Mouse (Mus musculus) C2C12 (cell line): ENCODE results near the gene Wipf2. TPM values are rescaled to one million over a fixed set of nuclear protein-coding genes. Genes with fewer than 3 reads are reported as not detected.
"Not testable (repeated sequence)": the region's sequence is repeated elsewhere in the genome, so short reads cannot be mapped to it uniquely, and the experiment has no call there.

Experiments used
- H3K27me3 ChIP-seq: one replicate; pipeline ENCODE4 v1.6.1; 2011; ENCODE audit not compliant: control insufficient read depth, insufficient read depth, insufficient read length
- H3K36me3 ChIP-seq: one replicate; pipeline ENCODE4 v1.6.1; 2011; ENCODE audit not compliant: control insufficient read depth, insufficient read depth
- H3K4me3 ChIP-seq: one replicate; pipeline ENCODE4 v1.5.1; 2011; ENCODE audit warnings: mild to moderate bottlenecking, control low read depth; ENCODE audit not compliant: poor library complexity, insufficient read depth, severe bottlenecking
- H3K79me2 ChIP-seq: one replicate; pipeline ENCODE4 v1.6.1; 2011; ENCODE audit not compliant: control insufficient read depth, insufficient read depth
- H3K79me3 ChIP-seq: one replicate; pipeline ENCODE4 v1.6.1; 2011; ENCODE audit warnings: low read depth, control low read depth
- H3ac ChIP-seq: one replicate; pipeline ENCODE3; 2011; ENCODE audit warnings: low read depth; ENCODE audit not compliant: control insufficient read depth, insufficient read length
- CEBPB ChIP-seq: IDR thresholded peaks from one replicate; pipeline ENCODE4 v1.6.1; 2011; ENCODE audit warnings: low read depth, mild to moderate bottlenecking, control low read depth, moderate library complexity
- CTCF ChIP-seq: IDR thresholded peaks from one replicate; pipeline ENCODE4 v1.5.1; 2011; ENCODE audit not compliant: control insufficient read depth, insufficient read depth, insufficient read length
- FOSL1 ChIP-seq: IDR thresholded peaks from one replicate; pipeline ENCODE4 v1.8.0; 2011; ENCODE audit warnings: mild to moderate bottlenecking, low read length; ENCODE audit not compliant: poor library complexity, insufficient read depth, severe bottlenecking
- MAX ChIP-seq: IDR thresholded peaks from one replicate; pipeline ENCODE4 v1.6.1; 2011; ENCODE audit warnings: mild to moderate bottlenecking, control low read depth
- MYOD1 ChIP-seq: IDR thresholded peaks from one replicate; pipeline ENCODE4 v1.6.1; 2011; ENCODE audit warnings: low read depth; ENCODE audit not compliant: control insufficient read depth, insufficient read length
- MYOG ChIP-seq: IDR thresholded peaks from one replicate; pipeline ENCODE4 v1.6.1; 2011; ENCODE audit not compliant: control insufficient read depth, insufficient read length; ENCODE audit errors: extremely low read depth
- USF1 ChIP-seq: IDR thresholded peaks from one replicate; pipeline ENCODE4 v1.6.1; 2011; ENCODE audit warnings: low read depth, mild to moderate bottlenecking, control low read depth, moderate library complexity
- polyA plus RNA-seq: library from polyadenylated mRNA; unstranded; fragments of >200 nt; fragmentation: generic; extraction: Trizol; gene quantifications from one replicate; pipeline ENCODE4 v1.2.1, GENCODE M21; 2012; ENCODE audit warnings: missing spikeins

Gene Wipf2
- polyA plus RNA-seq, 1 experiment = 4.5 TPM

- H3K4me3 ChIP-seq = peak within 1 kb of the TSS; percentile 50
- peaks cover 46% of the 10 kb centered on the region for H3K79me2 ChIP-seq
- no peaks in the 10 kb centered on the region for H3K27me3 ChIP-seq
- H3K36me3 ChIP-seq = peaks cover 51% of the 10 kb centered on the region
- H3K79me3 ChIP-seq = peaks cover 21% of the 10 kb centered on the region
- H3ac ChIP-seq = peak within 1 kb of the TSS; percentile 71
- TF ChIP-seq FOSL1 (no peak), MAX (peak; percentile 66), MYOD1 (peak; percentile 52)
Measured at GRCm38 (mm10) chr11:98907437-98908173, 44.2 kb downstream of the Wipf2 start, which contains the start of gene Cdc6. Gene Cdc6, plus strand, starts transcription at chr11:98907801.

GRCm38 (mm10) chr11:98909654-98910053 lies 46.2 kb downstream of the Wipf2 start:
- peaks cover 64% of the 10 kb centered on the region for H3K36me3 ChIP-seq
- no peak overlapping the region for H3ac ChIP-seq
- peak overlapping the region; percentile 50 for H3K4me3 ChIP-seq
- H3K27me3 ChIP-seq = no peaks in the 10 kb centered on the region
- H3K79me3 ChIP-seq = peaks cover 21% of the 10 kb centered on the region
- peaks cover 56% of the 10 kb centered on the region for H3K79me2 ChIP-seq
- no peak for TF ChIP-seq CEBPB
- no peak for TF ChIP-seq MAX
- no peak for TF ChIP-seq MYOG
- no peak for TF ChIP-seq USF1
- no peak for TF ChIP-seq CTCF
- no peak for TF ChIP-seq FOSL1
- TF ChIP-seq MYOD1 = no peak

GRCm38 (mm10) chr11:98910415-98910814 lies 47.0 kb downstream of the Wipf2 start:
- Histone ChIP-seq H3ac (no peak overlapping the region), H3K4me3 (no peak overlapping the region), H3K79me3 (peaks cover 21% of the 10 kb centered on the region), H3K27me3 (no peaks in the 10 kb centered on the region), H3K79me2 (peaks cover 56% of the 10 kb centered on the region), H3K36me3 (peaks cover 67% of the 10 kb centered on the region)
- TF ChIP-seq MYOD1 = no peak
- no peak for TF ChIP-seq USF1
- TF ChIP-seq FOSL1 = no peak
- no peak for TF ChIP-seq CEBPB
- no peak for TF ChIP-seq MAX
- no peak for TF ChIP-seq CTCF
- TF ChIP-seq MYOG = no peak

GRCm38 (mm10) chr11:98911498-98911897 lies 48.1 kb downstream of the Wipf2 start:
- Histone ChIP-seq H3ac (no peak overlapping the region), H3K79me2 (peaks cover 56% of the 10 kb centered on the region), H3K79me3 (peaks cover 23% of the 10 kb centered on the region), H3K27me3 (no peaks in the 10 kb centered on the region), H3K4me3 (no peak overlapping the region), H3K36me3 (peaks cover 72% of the 10 kb centered on the region)
- TF ChIP-seq MYOG = no peak
- TF ChIP-seq CEBPB = no peak
- no peak for TF ChIP-seq USF1
- no peak for TF ChIP-seq CTCF
- TF ChIP-seq MAX = no peak
- TF ChIP-seq FOSL1 = no peak
- TF ChIP-seq MYOD1 = no peak

- peaks cover 12% of the 10 kb centered on the region for H3K79me3 ChIP-seq
- H3ac ChIP-seq = no peak overlapping the region
- H3K27me3 ChIP-seq = no peaks in the 10 kb centered on the region
- H3K36me3 ChIP-seq = peaks cover 94% of the 10 kb centered on the region
- TF ChIP-seq MYOD1 (no peak), MAX (no peak), USF1 (no peak)
- H3K4me3 ChIP-seq = no peak overlapping the region
- H3K79me2 ChIP-seq = peaks cover 42% of the 10 kb centered on the region
Measured at GRCm38 (mm10) chr11:98914196-98914595, 50.8 kb downstream of the Wipf2 start.

GRCm38 (mm10) chr11:98916376-98916775 lies 52.9 kb downstream of the Wipf2 start:
- not testable (repeated sequence) for H3K79me3 ChIP-seq, H3ac ChIP-seq, H3K4me3 ChIP-seq, H3K27me3 ChIP-seq
- Histone ChIP-seq H3K36me3 (peaks cover 99% of the 10 kb centered on the region), H3K79me2 (peaks cover 20% of the 10 kb centered on the region)

GRCm38 (mm10) chr11:98917428-98918005 lies 54.1 kb downstream of the Wipf2 start:
- no peak for TF ChIP-seq USF1
- TF ChIP-seq MYOD1 = no peak
- TF ChIP-seq MAX = no peak
- TF ChIP-seq CEBPB = no peak
- no peak for TF ChIP-seq FOSL1
- TF ChIP-seq CTCF = no peak
- TF ChIP-seq MYOG = no peak
- Histone ChIP-seq H3K36me3 (peaks cover 95% of the 10 kb centered on the region), H3K79me2 (peaks cover 11% of the 10 kb centered on the region), H3K27me3 (no peaks in the 10 kb centered on the region), H3K4me3 (no peak overlapping the region), H3ac (no peak overlapping the region), H3K79me3 (peaks cover 2% of the 10 kb centered on the region)
